Mouse (Mus musculus): ENCODE measurements at regions not wholly inside any gene's neighbourhood (a gene's known extent, or its start where the extent isn't known, plus 50 kb on each side); places are given as distances from the start of the nearest gene placed in this dataset.

DNA sequence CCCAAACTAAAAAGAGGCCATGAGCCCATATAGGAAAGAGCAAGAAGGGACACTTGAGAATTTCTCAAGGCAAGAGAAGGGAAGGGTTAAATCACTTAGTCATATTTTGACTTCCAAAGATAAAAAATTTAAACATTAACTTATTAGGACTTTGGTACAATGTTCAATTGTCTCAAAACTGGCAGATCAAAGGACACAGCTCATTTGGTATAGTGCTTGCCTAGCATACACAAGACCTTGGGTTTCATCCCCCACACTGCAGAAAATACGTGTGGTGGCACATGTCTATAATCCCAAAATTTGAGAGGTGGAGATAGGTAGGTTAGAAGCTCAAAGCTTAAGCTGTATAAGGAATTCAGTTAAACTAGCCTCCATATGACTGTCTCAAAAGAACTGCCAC, 658.4 kb upstream of the Pfkp start:
- no peak for DNase-seq (ENCODE audit: inconsistent age in 2 of 2, low spot score in 1 of 2)

GRCm38 (mm10) chr13:7307396-7307795, 658.8 kb upstream of the Pfkp start:
- DNase-seq (ENCODE audit: inconsistent age in 2 of 2, low spot score in 1 of 2), result no peak

DNA sequence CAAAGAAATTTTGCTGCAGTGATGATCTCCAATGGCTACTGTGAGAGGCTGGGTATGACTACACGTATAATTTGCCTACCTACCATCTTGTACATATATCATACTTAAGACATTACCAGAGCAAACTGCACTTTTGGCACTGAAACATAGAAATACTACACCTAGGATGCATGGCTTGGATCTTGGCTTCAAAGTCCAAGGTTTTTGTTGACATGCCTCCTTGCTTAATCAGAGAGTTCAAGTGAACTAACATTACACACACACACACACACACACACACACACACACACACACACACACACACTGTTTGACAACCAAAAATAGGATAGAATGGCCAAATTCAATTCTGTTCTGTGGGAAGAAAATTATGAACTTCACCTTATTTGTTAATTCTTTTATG, 664.9 kb upstream of the Pfkp start:
- no peak for DNase-seq (ENCODE audit: inconsistent age in 2 of 2, low spot score in 1 of 2)

- DNase-seq (ENCODE audit: inconsistent age in 2 of 2, low spot score in 1 of 2), result no peak
Measured at GRCm38 (mm10) chr13:7330151-7330550, 681.6 kb upstream of the Pfkp start.

GRCm38 (mm10) chr13:7345760-7346159, 697.2 kb upstream of the Pfkp start:
- no peak for DNase-seq (ENCODE audit: inconsistent age in 2 of 2, low spot score in 1 of 2)

DNA sequence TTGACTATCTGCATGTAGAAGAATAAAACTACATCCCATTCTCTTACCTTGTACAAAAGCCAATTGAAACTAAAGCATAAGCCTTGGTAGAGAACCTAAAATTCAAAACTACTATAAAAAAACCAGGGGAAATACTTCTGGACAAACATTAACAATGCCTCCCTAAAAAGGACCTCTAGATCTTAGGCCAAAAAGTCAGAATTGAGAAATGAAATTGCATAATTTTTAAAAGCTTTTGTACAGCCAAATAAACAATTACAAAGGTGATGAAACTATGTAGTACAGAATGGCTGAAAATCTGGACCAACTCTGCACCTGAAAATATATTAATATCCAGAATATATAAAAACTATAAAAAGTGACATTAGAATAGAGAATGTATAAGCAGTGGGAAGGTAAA, 699.9 kb upstream of the Pfkp start:
- DNase-seq (ENCODE audit: inconsistent age in 2 of 2, low spot score in 1 of 2), result no peak

- DNase-seq (ENCODE audit: inconsistent age in 2 of 2, low spot score in 1 of 2), result no peak
Measured at GRCm38 (mm10) chr13:7353011-7353410, 704.4 kb upstream of the Pfkp start.

DNA sequence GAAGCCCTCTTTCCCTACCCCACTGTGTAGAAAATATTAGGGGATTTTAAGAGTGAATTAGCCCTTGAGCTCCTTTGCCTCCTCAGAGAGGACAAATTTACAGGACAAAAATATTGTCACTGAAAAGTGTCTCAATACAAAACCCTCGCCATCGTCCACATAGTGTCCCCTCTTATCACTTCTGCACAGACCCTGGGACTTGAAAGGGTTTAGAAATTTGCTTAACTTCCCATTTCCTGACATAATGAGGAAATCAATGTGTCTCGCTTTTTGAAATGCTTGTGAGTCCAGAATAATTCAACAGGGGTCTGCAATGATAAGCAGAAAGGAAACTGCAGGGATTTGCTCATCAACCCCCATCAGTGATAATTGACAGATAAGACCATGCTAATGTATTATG, 708.5 kb upstream of the Pfkp start:
- DNase-seq (ENCODE audit: inconsistent age in 2 of 2, low spot score in 1 of 2), result no peak

- no peak for DNase-seq (ENCODE audit: inconsistent age in 2 of 2, low spot score in 1 of 2)
Measured at GRCm38 (mm10) chr13:7373559-7373958, 725.0 kb upstream of the Pfkp start.

GRCm38 (mm10) chr13:7374993-7375627, 726.5 kb upstream of the Pfkp start:
- no peak for DNase-seq (ENCODE audit: inconsistent age in 2 of 2, low spot score in 1 of 2)

DNA sequence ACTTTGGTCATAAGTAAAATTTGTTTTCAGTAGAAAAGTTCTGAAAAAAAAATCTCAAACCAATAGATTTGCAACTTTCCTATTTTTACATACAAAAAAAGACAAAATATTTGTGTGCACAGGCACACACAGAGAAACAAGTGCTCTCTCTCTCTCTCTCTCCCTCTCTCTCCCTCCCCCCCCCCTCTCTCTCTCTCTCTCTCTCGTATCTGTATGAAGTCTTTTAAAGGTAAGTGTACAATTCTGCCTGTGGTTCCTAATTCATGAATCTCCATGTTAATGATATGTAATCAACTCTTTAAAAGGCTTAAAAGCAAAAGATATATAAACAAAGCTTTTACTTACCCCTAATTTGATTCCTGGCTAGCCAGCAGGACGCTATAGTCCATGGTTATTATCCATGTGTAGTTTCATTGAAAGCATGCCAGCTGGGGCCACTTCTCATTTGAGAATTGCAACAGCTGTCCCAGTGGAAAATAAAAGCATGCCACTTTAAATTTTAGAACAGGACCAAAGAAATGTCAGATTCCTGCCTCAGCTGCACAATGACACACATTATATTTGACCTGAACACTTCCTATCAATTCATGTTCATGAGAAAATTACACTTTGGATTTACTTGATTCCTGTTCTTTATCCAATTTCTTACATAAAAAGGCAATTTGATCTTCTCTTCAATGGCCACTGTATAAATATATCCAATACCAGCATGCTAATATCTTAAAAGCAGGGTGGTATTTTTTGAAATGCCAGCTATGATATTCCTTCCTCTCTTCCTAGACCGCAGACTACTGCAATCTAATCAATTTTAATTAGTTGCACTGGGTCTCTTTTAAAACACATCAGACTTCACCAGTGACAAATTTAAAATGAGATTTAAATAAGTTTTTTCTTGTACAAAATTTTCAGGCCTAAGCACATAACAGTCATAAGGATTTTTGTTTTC, 766.0 kb upstream of the Pfkp start:
- peak in 1 of 2 experiments; percentile 21 for DNase-seq (ENCODE audit: inconsistent age in 2 of 2, low spot score in 1 of 2)

DNA sequence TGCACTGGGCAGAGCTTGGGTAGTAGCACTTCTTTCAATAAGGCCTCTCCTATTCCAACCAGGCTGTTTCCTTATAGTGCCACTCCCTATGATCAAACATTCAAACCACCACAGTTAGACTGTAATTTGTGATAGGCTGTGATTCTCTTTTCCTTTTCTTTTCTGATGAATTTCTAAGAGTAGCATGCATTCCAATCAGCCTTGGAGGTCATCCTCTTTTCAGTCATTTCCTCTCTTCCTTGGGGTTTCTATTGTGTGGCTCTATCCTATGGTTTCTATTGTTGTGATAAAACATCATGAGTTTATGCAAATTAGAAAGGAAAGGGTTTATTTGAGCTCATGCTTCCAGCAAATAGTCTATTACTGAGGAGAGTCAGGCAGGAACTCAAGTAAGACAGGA, 774.9 kb upstream of the Adarb2 start:
- no peak for DNase-seq (ENCODE audit: inconsistent age in 2 of 2, low spot score in 1 of 2)

DNA sequence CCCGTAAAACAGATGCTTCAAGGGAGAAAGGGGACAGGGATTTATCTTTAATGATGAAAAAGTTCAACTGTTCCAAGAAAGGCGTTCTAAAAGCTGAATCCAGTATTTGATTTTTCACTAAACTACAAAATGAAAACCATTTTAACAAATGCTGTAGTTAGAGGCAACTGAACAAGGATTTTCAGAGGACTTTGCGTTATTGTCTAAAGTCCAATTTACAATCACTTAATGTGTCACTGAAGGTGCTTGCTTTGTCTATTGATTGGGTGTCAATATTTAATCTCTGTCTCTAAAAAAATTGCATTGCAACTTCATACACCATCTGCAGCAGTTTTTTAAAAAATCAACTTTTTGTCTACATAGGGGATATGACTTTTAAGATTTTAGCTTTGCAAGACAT, 773.4 kb upstream of the Adarb2 start:
- no peak for DNase-seq (ENCODE audit: inconsistent age in 2 of 2, low spot score in 1 of 2)

DNA sequence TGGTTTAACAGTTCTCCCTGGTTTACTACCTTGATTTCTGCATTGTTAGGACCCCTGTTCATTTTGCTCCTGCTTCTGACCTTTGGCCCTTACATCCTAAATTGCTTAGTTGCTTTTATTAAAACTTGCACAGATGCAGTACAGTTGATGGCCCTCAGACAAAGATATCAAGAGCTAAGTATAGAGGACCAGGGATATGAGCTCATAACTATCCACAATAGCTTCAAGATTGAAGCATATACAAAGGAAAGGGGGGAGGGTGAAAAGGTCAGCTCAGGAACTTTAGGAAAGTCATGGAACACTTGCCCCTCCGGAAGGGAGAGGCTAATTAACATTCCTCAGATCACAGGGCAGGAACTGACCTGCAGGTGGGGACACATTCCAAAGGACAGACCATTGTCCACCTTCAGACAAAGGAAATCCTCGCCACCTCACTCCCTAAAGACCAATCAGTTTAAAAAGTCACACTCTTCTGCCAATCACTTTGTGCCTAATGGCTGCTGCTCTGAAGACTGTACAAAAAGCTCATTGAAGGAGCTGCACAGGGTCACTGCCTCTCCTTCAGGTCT, 751.1 kb upstream of the Adarb2 start:
- DNase-seq (ENCODE audit: inconsistent age in 2 of 2, low spot score in 1 of 2), result no peak

DNA sequence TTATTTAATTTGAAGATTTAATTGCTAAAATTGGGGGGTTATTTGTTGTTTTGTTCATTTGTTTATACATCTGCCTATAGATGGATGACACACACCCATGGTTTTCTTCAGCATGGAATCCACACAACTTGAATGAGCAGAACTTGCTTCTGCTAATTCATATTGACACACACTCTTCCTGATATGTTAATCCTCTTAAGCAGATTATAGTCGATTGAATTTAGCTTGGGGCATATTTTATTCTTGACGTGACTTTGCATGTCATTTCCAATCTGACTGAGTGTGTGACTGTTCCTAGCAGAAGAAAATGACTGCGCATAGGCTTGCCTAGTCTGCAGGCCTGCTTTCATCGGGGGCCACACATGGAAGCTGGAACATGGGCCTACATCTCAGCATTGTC, 727.0 kb upstream of the Adarb2 start:
- DNase-seq (ENCODE audit: inconsistent age in 2 of 2, low spot score in 1 of 2), result no peak

GRCm38 (mm10) chr13:7518090-7518489, 684.6 kb upstream of the Adarb2 start:
- no peak for DNase-seq (ENCODE audit: inconsistent age in 2 of 2, low spot score in 1 of 2)

GRCm38 (mm10) chr13:7524436-7524835, 678.2 kb upstream of the Adarb2 start:
- no peak for DNase-seq (ENCODE audit: inconsistent age in 2 of 2, low spot score in 1 of 2)

GRCm38 (mm10) chr13:7538856-7539255, 663.8 kb upstream of the Adarb2 start:
- no peak for DNase-seq (ENCODE audit: inconsistent age in 2 of 2, low spot score in 1 of 2)

DNA sequence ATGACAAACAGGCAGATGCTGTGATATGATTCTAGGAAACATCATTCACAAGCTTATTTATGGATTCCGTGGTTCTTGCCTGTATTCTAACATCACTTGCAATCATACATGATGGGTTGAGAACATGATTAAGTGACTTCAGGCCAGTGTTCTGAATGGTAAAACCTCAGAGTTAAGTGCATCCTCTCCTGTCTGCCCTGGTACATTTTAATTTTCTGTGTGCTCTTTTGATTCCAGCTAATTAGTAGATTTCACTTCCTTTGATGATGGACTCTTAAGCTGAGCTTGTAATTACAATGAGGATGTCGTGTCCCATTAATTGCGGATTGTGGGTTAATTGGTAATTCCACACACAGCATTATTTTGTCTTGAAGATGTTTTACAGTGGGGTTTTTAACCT, 618.6 kb upstream of the Adarb2 start:
- no peak for DNase-seq (ENCODE audit: inconsistent age in 2 of 2, low spot score in 1 of 2)
